Mouse (Mus musculus): ENCODE data around the gene Inf2.

DNA sequence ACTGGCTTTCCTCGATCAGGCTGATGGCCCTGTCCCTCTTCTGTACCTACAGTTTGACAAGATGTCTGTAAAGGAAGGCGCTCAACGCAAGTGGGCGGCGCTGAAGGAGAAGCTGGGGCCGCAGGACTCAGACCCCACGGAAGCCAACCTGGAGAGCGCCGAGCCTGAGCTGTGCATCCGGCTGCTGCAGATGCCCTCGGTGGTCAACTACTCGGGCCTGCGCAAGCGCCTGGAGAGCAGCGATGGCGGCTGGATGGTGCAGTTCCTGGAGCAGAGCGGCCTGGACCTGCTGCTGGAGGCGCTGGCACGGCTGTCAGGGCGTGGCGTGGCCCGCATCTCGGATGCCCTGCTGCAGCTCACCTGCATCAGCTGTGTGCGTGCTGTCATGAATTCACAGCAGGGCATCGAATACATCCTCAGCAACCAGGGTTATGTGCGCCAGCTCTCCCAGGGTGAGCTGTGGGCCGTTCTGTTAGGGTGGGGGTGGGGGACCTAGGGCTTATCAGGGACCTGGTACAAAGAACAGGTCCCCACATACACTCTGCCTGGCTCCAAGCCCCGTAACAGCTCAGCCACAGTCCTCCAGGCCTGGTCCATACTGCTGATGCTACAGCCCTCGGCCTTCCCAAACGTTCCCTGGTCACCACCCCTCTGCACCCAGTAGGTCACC, 11.5 kb downstream of the Inf2 start:
- TF ChIP-seq GATA1 (IDR thresholded peaks at IDR 0.05; ENCODE audit: borderline replicate concordance, low read length), result no peak
- no peak for TF ChIP-seq FLI1 (IDR thresholded peaks at IDR 0.05; ENCODE audit: low read length)

Data from megakaryocyte, embryonic 14.5 days (primary cell).